Mouse (Mus musculus) MEL (cell line): ENCODE data around the gene Klk5.

ENCODE experiments used
- CHD1 ChIP-seq: IDR thresholded peaks from 2 replicates; pipeline ENCODE4 v1.6.1; 2012; ENCODE audit warnings: low read depth, mild to moderate bottlenecking, inconsistent platforms, low read length, improper control_type of control experiment
- CTCF ChIP-seq, 3 experiments: IDR thresholded peaks in 2 of 3; conservative IDR thresholded peaks in 1 of 3; 2 replicates each; pipeline ENCODE4 v1.5.1; 2011 to 2012; ENCODE audit warnings: low read length in 3 of 3, low read depth in 2 of 3, mild to moderate bottlenecking in 2 of 3, improper control_type of control experiment in 1 of 3, inconsistent platforms in 1 of 3, mixed read lengths in 1 of 3, moderate library complexity in 1 of 3; ENCODE audit not compliant: control insufficient read depth in 1 of 3, insufficient read depth in 1 of 3, poor library complexity in 1 of 3, severe bottlenecking in 1 of 3
- EP300 ChIP-seq, 2 experiments: IDR thresholded peaks; 2 replicates each; pipeline ENCODE4 v1.6.1; 2011; ENCODE audit warnings: improper control_type of control experiment in 2 of 2, low read length in 2 of 2, low read depth in 1 of 2, mild to moderate bottlenecking in 1 of 2
- MAX ChIP-seq: IDR thresholded peaks from 2 replicates; pipeline ENCODE4 v1.6.1; 2011; ENCODE audit warnings: low read length, improper control_type of control experiment
- MAZ ChIP-seq: IDR thresholded peaks from 2 replicates; pipeline ENCODE4 v1.6.1; 2012; ENCODE audit warnings: low read depth, mild to moderate bottlenecking, inconsistent platforms, low read length, improper control_type of control experiment
- POLR2A ChIP-seq, 2 experiments: IDR thresholded peaks; 2 replicates each; pipeline ENCODE4 v1.6.1; 2011 to 2012; ENCODE audit warnings: low read length in 2 of 2, mild to moderate bottlenecking in 2 of 2, control low read depth in 1 of 2, improper control_type of control experiment in 1 of 2, low read depth in 1 of 2, moderate library complexity in 1 of 2; ENCODE audit not compliant: control insufficient read depth in 1 of 2, insufficient read depth in 1 of 2, poor library complexity in 1 of 2
- POLR2AphosphoS2 ChIP-seq: IDR thresholded peaks from 2 replicates; pipeline ENCODE4 v1.6.1; 2011; ENCODE audit warnings: low read length, improper control_type of control experiment
- USF2 ChIP-seq, 2 experiments: IDR thresholded peaks; 2 replicates each; pipeline ENCODE4 v1.6.1; 2011 to 2012; ENCODE audit warnings: improper control_type of control experiment in 2 of 2, low read length in 2 of 2, borderline replicate concordance in 1 of 2, inconsistent platforms in 1 of 2, low read depth in 1 of 2, mild to moderate bottlenecking in 1 of 2; ENCODE audit not compliant: insufficient read depth in 1 of 2
- ZC3H11A ChIP-seq: IDR thresholded peaks from 2 replicates; pipeline ENCODE4 v1.6.1; 2012; ENCODE audit warnings: low read depth, mild to moderate bottlenecking, inconsistent platforms, low read length, improper control_type of control experiment

DNA sequence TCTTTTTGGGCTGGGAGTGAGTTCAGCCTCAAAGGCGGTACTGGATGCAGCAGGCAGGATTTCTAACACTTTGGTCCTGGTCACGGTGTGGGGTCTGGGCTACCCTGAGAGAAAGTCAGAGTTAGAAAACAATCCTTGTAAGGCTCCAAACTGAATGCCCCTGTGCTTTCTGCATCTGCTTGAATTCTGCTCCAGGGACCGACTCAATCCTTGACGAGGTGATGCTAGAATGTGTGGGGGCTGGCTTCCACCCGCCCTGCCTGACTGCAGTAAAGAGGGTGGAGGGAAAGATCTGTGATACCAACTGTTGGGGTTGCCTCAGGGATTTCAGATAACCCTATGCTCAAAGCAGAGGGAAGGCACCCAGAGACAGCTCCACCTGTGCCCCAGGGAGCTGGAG lies 30.8 kb upstream of the Klk5 start, which contains the start of gene Klk7:
- TF ChIP-seq ZC3H11A (no peak), POLR2A (IDR thresholded peaks at IDR 0.05; ENCODE audit: control insufficient read depth in 1 of 2, insufficient read depth in 1 of 2, low read depth in 1 of 2, low read length in 2 of 2, poor library complexity in 1 of 2) (no peak), POLR2AphosphoS2 (no peak), EP300 (IDR thresholded peaks at IDR 0.05; ENCODE audit: low read depth in 1 of 2, low read length in 2 of 2) (no peak), MAZ (no peak), CTCF (IDR thresholded peaks at IDR 0.05 in 2 of 3, conservative IDR thresholded peaks at IDR 0.05 in 1 of 3; ENCODE audit: control insufficient read depth in 1 of 3, insufficient read depth in 1 of 3, low read depth in 2 of 3, low read length in 3 of 3, poor library complexity in 1 of 3, severe bottlenecking in 1 of 3) (no peak), CHD1 (no peak), MAX (no peak), USF2 (IDR thresholded peaks at IDR 0.05; ENCODE audit: borderline replicate concordance in 1 of 2, insufficient read depth in 1 of 2, low read depth in 1 of 2, low read length in 2 of 2) (no peak)
